Mouse (Mus musculus) thymus, postnatal 25 days (tissue): ENCODE results near the gene 4933407L21Rik.

ENCODE experiments used
- DNase-seq: peaks from one replicate; pipeline ENCODE4 v3.0.0; 2022

Gene 4933407L21Rik

GRCm38 (mm10) chr1:85928057-85928687 lies at the start of gene 4933407L21Rik:
Gene 4933407L21Rik (plus strand): TSS chr1:85928483.
- DNase-seq, result no peak

GRCm38 (mm10) chr1:85882003-85882402 lies 46.3 kb upstream of the 4933407L21Rik start:
- no peak for DNase-seq

DNA sequence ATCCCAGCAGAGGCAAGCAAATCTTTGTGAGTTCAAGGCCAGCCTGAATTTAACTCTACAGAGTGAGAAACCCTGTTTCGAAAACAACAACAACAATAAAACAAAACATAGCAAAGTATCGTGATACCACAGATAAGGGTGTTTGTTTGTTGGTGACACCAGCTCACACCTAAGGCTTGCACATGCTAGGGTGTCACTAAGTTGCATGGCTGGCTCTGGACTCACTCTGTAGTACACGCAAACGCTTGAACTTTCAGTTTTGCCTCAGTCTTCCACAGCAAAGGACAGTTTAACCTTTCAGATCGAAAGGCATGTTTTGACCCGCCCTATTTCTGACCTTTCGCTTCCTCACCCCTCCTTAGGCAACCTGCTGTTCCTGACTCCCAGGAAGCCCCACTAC lies 41.1 kb upstream of the 4933407L21Rik start:
- DNase-seq, result no peak

DNA sequence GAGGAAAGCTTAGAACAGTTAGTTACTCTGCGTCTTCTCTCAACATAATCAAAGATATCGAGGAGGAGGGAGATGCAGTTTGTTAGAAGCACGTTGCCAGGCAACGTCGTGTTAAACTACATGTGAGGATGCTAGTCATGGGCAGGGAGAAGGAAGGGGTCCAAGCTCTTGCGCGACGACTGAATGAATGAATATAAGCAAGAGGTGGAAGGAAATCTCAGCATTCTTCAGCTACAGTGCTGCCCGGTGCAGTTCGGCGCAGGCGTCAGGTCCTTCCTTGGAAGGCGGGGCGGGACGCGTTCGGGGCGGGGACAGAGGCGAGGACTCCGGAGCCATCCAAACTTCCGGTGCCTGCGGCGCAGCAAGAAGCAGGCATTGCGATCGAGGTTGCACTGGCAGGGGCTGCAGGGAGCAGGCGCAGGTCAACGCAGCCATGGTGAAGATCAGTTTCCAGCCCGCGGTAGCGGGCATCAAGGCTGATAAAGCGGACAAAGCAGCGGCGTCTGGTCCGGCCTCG lies 34.0 kb upstream of the 4933407L21Rik start, which contains the start of gene Itm2c:
TSS of gene Itm2c (plus strand) at position 51 of the 517 bp plus-strand sequence.
- peak; percentile 87 for DNase-seq

- peak; percentile 52 for DNase-seq
These were observed 33.4 kb upstream of the 4933407L21Rik start for GRCm38 (mm10) chr1:85894748-85895360.

- DNase-seq, result peak; percentile 60
These were observed 32.9 kb upstream of the 4933407L21Rik start for GRCm38 (mm10) chr1:85895391-85895837.

- no peak for DNase-seq
These were observed 32.2 kb upstream of the 4933407L21Rik start for GRCm38 (mm10) chr1:85896110-85896509.

- DNase-seq, result peak; percentile 13
These were observed 31.2 kb upstream of the 4933407L21Rik start for GRCm38 (mm10) chr1:85896781-85897700.

DNA sequence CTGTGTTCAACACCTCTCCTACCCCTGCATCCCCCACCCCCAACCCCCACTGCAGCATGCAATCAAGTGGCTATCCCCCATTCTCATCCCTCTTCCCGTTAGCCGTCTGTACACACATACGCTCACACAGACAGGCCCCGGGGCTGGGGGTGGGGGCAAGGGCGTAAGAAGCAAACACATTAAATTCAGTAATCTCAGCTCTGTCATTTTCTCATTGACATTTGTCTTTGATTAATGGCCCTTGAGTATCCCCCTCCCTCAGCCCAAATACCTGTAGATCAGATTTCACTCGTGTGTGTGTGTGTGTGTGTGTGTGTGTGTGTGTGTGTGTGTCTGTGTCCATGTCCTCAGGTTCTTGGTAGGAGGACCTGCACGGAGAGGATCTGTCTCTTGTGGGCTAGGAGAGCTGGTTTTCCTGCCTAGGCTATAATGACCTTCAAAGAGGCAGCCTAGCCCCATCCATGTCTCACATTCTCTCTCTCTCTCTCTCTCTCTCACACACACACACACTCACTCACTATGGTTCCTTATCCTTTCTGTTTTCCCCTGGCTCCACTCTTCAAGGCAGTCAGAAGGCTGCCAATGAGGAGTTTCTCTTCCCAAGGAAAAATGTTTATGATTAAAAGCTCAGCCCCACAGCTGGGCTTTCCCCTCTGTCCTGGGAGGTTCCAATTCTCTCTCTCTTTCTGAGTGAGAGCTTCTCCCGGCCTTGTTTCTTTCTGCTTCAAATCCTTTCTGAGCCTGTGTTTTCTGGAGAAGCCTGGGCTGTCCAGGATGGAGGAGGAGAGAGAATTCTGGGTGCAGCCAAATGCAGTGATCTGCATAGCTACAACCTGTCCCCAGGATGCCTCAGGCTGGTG lies 30.2 kb upstream of the 4933407L21Rik start:
- DNase-seq, result no peak

- DNase-seq, result no peak
These were observed 29.4 kb upstream of the 4933407L21Rik start for GRCm38 (mm10) chr1:85898761-85899387.

DNA sequence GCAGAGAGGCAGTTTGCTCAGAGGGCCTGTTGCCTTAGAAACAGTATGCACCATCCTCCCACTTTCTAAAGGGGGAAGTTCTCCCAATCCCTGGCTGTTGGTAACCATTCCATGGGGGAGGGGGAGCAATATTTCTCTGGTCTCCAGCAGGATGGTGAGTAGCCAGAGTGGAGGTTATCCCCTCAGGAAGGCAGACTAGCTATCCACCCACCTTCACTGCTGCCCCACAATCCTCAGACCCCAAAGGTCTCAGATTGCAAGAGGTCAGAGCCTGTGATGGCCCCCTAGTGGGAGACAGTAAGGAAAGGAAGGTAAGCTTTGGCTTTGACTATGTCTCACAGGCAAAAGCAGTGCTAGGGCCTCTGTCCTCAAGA lies 28.9 kb upstream of the 4933407L21Rik start:
- DNase-seq, result no peak

DNA sequence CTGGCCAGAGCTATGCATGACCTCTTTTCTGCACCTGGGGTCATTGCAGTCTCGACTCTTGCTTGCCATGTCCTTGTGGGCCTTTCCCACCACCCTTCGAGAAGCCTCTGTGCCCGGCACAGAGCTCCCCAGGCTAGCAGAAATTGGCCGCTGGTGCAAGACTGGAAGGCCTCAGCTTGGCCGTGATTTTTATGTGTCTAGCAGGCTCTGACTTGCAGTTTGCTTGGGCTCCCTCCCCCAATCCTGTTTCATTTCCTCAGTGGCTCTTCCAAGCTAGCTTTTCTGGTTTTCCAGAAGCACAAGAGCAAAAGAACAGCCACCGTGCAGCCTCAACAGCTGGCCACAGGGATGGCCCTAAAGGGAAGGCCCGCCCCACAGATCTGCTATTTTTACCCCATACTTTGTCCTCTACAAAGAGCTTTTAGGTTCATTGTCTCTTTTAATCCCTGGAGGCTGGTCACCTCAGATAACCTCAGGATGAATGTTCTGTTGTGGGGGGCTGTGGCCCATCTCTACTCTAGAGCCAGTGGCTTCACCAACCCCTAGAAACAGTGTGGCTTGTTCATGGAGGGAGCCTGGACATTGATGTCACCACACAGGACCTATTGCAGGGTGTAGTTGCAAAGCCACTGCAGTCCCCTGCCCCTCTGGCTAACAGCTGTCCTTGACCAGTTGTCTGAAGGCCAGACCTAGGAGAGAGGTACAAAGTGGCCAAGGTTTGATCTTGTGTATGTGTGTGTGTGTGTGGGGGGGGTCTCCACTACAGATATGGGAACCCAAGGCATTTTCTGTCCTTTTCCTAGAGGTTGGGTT lies 27.6 kb upstream of the 4933407L21Rik start:
- no peak for DNase-seq

DNA sequence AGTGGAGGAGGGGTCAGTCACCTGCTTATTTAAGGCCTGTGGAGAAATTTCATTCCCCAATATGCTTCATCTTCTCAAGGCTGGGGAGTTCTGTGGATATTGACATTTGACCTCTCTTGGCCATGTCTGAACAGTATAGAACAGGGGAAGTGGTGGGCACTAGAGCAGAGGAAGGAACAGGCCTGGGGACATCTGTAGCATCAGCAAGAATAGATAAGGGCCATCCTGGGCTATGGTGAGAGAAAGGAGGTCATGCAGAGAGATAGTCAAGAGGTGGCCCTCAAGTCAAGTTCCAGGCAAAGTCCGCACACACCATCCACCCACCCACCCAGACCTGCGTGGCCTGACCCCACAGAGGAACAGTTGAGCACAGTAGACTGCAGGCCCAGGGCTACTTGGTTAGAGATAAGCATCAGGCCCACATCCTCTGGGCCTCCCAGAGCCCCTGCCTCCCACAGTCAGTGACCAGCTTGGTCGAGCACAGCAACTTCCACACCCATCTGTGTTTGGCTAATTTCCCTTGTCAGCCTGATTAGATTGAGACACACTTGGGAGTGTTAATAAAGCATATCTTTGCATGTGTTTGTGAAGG lies 26.7 kb upstream of the 4933407L21Rik start:
- no peak for DNase-seq

- DNase-seq, result no peak
These were observed 26.1 kb upstream of the 4933407L21Rik start for GRCm38 (mm10) chr1:85902108-85902561.

- DNase-seq, result no peak
These were observed 21.4 kb upstream of the 4933407L21Rik start for GRCm38 (mm10) chr1:85906892-85907291.

GRCm38 (mm10) chr1:85908754-85909590 lies 19.3 kb upstream of the 4933407L21Rik start:
- no peak for DNase-seq

DNA sequence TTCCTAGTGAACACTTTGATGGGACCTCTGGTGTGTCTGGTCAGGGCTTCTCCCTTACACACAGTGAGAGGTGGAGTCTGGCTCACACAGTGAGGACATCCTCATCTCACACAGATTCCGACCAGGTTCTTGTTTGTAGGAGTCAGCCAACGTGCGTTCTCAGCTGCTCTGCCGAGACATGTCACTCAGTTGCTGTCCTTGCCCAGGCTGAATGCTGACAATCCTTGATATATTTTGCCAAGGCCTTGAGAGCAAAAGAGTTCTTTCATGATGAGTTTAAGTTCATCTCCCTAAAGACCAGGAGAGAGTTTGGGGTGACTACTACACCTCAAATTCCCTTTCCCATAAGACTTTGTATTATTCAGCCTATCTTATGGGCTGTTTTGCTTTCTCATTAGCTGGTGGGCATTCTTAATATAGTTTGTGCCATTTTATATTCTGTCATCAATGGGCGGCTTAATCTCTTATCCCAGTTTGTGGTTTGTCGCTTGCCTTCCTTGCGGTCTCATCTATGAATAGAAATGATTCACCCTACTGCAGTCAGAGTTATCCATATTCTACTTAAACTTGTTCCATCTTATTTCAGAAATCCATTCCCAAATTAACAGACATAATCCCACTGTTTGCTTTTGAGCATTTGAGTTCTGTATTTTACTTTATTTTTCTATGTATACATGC lies 15.1 kb upstream of the 4933407L21Rik start:
- no peak for DNase-seq

DNA sequence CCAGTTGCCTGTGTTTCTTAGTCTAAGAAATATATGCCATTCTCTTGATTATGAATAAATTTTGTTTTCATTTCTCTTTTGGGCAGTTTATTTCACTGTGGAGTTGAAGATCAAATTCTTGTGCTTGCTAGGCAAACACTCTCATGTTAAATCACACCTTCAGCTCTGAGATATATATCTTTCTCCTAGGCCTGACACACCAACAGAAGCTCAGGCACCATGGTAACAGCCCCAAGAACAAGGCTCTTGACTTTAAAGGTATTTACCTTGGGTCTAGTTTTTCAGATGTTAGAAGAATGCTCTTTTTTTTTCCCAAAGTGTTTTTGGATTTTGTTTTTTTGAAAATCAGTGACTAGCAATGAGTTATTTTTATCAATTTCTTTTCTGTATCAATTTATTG lies 12.4 kb upstream of the 4933407L21Rik start:
- DNase-seq, result no peak
